In the genomic region with DNA sequence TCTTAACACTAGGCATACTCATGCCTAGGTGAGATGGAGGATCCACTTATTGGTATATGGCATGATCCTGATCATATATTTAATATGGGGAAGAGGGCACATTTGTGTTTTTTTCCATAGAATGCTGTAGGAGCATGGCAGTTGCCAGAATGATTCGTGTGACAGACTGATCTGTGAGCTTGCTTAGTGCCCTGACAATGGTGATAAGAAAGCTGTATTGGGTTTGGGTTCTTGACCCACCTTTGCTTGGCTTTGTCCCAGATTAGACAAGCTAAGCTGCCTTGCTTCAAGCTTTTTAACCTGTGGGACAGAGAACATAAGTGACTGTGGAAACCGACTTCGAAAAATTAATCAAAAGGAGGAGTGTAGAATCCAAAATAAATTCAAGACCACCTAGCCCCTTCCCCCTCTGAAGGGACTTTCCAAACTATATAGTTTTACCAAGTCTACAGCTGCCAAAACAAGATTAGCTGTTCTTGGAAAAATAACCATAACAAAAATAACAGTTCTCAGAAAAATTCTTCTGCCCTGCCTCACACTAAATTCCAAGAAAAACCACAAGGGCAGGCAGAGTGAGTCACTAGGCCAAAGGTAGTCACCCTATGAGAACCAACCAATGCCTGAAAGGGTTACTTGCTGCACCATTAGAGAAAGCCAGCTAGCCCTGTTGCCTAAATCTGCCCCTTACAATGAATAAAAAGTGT, we compare ENCODE assay signal across 23 mouse cellular contexts.
A peak's percentile ranks its signal among the peaks of the same experiment; 100 is the strongest.
DNase-seq lines count a peak whose midpoint lies in the region; ATAC-seq lines count a peak whose summit lies in the region.
"Had no signal": no experiment of that assay in that cellular context is flagged by ENCODE, and none has a peak within 500 bp of the region (broad histone marks: within the 10 kb centered on the region; RNA-seq: fewer than 3 reads in every experiment).

No protein-coding gene starts in this region.

- no peak overlapping the region for H3K27ac ChIP-seq in liver, embryonic 11.5 days (ENCODE audit: low read depth, low read length)
- H3K27ac ChIP-seq: embryonic facial prominence, embryonic 13.5 days; hindbrain, embryonic 13.5 days; limb, embryonic 10.5 days had no signal

- H3K4me3 ChIP-seq in liver, embryonic 11.5 days (ENCODE audit: low read depth, low read length), result no peak overlapping the region
- H3K4me3 ChIP-seq: embryonic facial prominence, embryonic 13.5 days; hindbrain, embryonic 13.5 days; limb, embryonic 10.5 days had no signal

- H3K4me1 ChIP-seq in liver, embryonic 11.5 days (replicated peaks; ENCODE audit: control insufficient read depth, insufficient read depth, low read length), result no peaks in the 10 kb centered on the region
- H3K4me1 ChIP-seq: embryonic facial prominence, embryonic 13.5 days; hindbrain, embryonic 13.5 days; limb, embryonic 10.5 days had no signal

- H3K4me2 ChIP-seq in liver, embryonic 11.5 days, result no peak overlapping the region
- H3K4me2 ChIP-seq: embryonic facial prominence, embryonic 13.5 days; heart, embryonic 11.5 days; hindbrain, embryonic 13.5 days had no signal

- no peaks in the 10 kb centered on the region for H3K27me3 ChIP-seq in liver, embryonic 11.5 days (replicated peaks; ENCODE audit: control insufficient read depth, insufficient read depth, low read length)
- H3K27me3 ChIP-seq: embryonic facial prominence, embryonic 13.5 days; hindbrain, embryonic 13.5 days had no signal

- peak; percentile 4 for DNase-seq in adrenal gland, adult 2 months
- DNase-seq in adrenal gland, postnatal 10 days, result no peak
- DNase-seq in Muller cell, postnatal 12 days (ENCODE audit: inconsistent ontology term), result peak; percentile 32
- DNase-seq in liver, embryonic 11.5 days (ENCODE audit: low spot score), result no peak
- DNase-seq in ovary, adult 18-20 months (ENCODE audit: low spot score), result no peak
- no peak for DNase-seq in thymus, postnatal 14 days
- no peak for DNase-seq in cerebellum, postnatal 4 days (ENCODE audit: low spot score in 2 of 2)
- DNase-seq in right cerebral cortex, postnatal 14 days, result no peak
- DNase-seq: cerebellum, adult 8-10 months; gastrocnemius, postnatal 36 days; heart, postnatal 14 days; kidney, postnatal 4 days; layer of hippocampus, adult 9-11 months; lung, postnatal 36 days; retina, postnatal 1 day; right cerebral cortex, postnatal 4 days; thymus, adult 2 months had no signal

- H3K36me3 ChIP-seq in liver, embryonic 11.5 days (ENCODE audit: control insufficient read depth, insufficient read depth, low read length), result no peaks in the 10 kb centered on the region
- H3K36me3 ChIP-seq: embryonic facial prominence, embryonic 13.5 days; hindbrain, embryonic 13.5 days; limb, embryonic 10.5 days had no signal

- no peaks in the 10 kb centered on the region for H3K9me3 ChIP-seq in liver, embryonic 11.5 days (ENCODE audit: control insufficient read depth, low read length)
- H3K9me3 ChIP-seq: embryonic facial prominence, embryonic 13.5 days; hindbrain, embryonic 13.5 days; limb, embryonic 10.5 days had no signal

- no peak overlapping the region for H3K9ac ChIP-seq in liver, embryonic 11.5 days (ENCODE audit: low read depth, low read length)
- H3K9ac ChIP-seq: embryonic facial prominence, embryonic 13.5 days; hindbrain, embryonic 13.5 days had no signal

- ATAC-seq in liver, embryonic 11.5 days (replicated peaks; ENCODE audit: low FRiP score), result peak; percentile 82
- ATAC-seq: forebrain, embryonic 16.5 days; midbrain, embryonic 16.5 days had no signal

- WGBS in liver, embryonic 11.5 days, result 64% methylated on average over 3 of the region's 3 CpGs

Comparison
In these comparisons a context has a peak if more than half of its experiments do, and no peak if none do; other contexts are left out.
1. DNase-seq: peak in adrenal gland, adult 2 months (single experiment) and Muller cell, postnatal 12 days (single experiment); none in adrenal gland, postnatal 10 days (single experiment), liver, embryonic 11.5 days (single experiment), ovary, adult 18-20 months (single experiment), thymus, postnatal 14 days (single experiment), cerebellum, postnatal 4 days (0 of 2) and right cerebral cortex, postnatal 14 days (single experiment).